Mouse (Mus musculus) frontal cortex, postnatal 25 days (tissue): ENCODE measurements around the gene Acsl4.

Source experiments
- DNase-seq, 2 experiments: peaks; one replicate each; pipeline ENCODE4 v3.0.0; 2022; ENCODE audit warnings: low spot score in 2 of 2

Gene Acsl4

GRCm38 (mm10) chrX:142359031-142359430, 31.3 kb downstream of the Acsl4 start:
- no peak for DNase-seq

- no peak for DNase-seq
Measured at GRCm38 (mm10) chrX:142358427-142358826, 31.9 kb downstream of the Acsl4 start.

GRCm38 (mm10) chrX:142336207-142336606, 54.1 kb downstream of the Acsl4 start:
- DNase-seq = no peak

- DNase-seq = no peak
Measured at GRCm38 (mm10) chrX:142335502-142335901, 54.8 kb downstream of the Acsl4 start.

GRCm38 (mm10) chrX:142325760-142326159, 64.6 kb downstream of the Acsl4 start:
- DNase-seq = no peak

GRCm38 (mm10) chrX:142316106-142316505, 74.2 kb downstream of the Acsl4 start:
- no peak for DNase-seq

- DNase-seq = no peak
Measured at GRCm38 (mm10) chrX:142315270-142315669, 75.1 kb downstream of the Acsl4 start.

GRCm38 (mm10) chrX:142314307-142315024, 75.9 kb downstream of the Acsl4 start:
- peak; percentile 55 to 79 for DNase-seq

GRCm38 (mm10) chrX:142310431-142310830, 79.9 kb downstream of the Acsl4 start:
- no peak for DNase-seq

- no peak for DNase-seq
Measured at GRCm38 (mm10) chrX:142305869-142306581, 84.3 kb downstream of the Acsl4 start, which contains the start of gene Kcne1l. TSS of gene Kcne1l (minus strand) at chrX:142306294.

- no peak for DNase-seq
Measured at GRCm38 (mm10) chrX:142305010-142305868, 85.1 kb downstream of the Acsl4 start.

GRCm38 (mm10) chrX:142304592-142304991, 85.7 kb downstream of the Acsl4 start:
- DNase-seq = no peak

- DNase-seq = no peak
Measured at GRCm38 (mm10) chrX:142303456-142303855, 86.9 kb downstream of the Acsl4 start.

- no peak for DNase-seq
Measured at GRCm38 (mm10) chrX:142285905-142286304, 104.4 kb downstream of the Acsl4 start.

- DNase-seq = no peak
Measured at GRCm38 (mm10) chrX:142276573-142276972, 113.8 kb downstream of the Acsl4 start.

- DNase-seq = no peak
Measured at GRCm38 (mm10) chrX:142276031-142276430, 114.3 kb downstream of the Acsl4 start.
